Mouse (Mus musculus) liver, embryonic 14.5 days (tissue): ENCODE data around the gene Hapln4.

Source experiments
- CTCF ChIP-seq: IDR thresholded peaks from 2 replicates; pipeline ENCODE4 v1.5.1; 2016; ENCODE audit warnings: antibody characterized with exemption, low read depth, control low read depth
- EP300 ChIP-seq: IDR thresholded peaks from 2 replicates; pipeline ENCODE4 v1.6.1; 2016; ENCODE audit warnings: antibody characterized with exemption, low read depth

- no peak for TF ChIP-seq EP300
- no peak for TF ChIP-seq CTCF
Measured at GRCm38 (mm10) chr8:70136591-70136990, 53.3 kb downstream of the Hapln4 start.
